Mouse (Mus musculus): ENCODE data around the gene Tomm40.

- TF ChIP-seq POLR2A (IDR thresholded peaks at IDR 0.05; ENCODE audit: borderline replicate concordance, insufficient read depth, low read length) (no peak), CTCF (IDR thresholded peaks at IDR 0.05; ENCODE audit: borderline replicate concordance, insufficient read depth, low read depth, low read length) (peak; percentile 62)
Measured at GRCm38 (mm10) chr7:19750217-19751069, 35.2 kb upstream of the Tomm40 start, which contains the start of gene Nectin2.

Data from cerebellum, adult 2 months (tissue).